Mouse (Mus musculus) MEL (cell line): ENCODE data around the gene Rnf152.

ENCODE experiments used
- CTCF ChIP-seq, 3 experiments: IDR thresholded peaks in 2 of 3; conservative IDR thresholded peaks in 1 of 3; 2 replicates each; pipeline ENCODE4 v1.5.1; 2011 to 2012; ENCODE audit warnings: low read length in 3 of 3, low read depth in 2 of 3, mild to moderate bottlenecking in 2 of 3, improper control_type of control experiment in 1 of 3, inconsistent platforms in 1 of 3, mixed read lengths in 1 of 3, moderate library complexity in 1 of 3; ENCODE audit not compliant: control insufficient read depth in 1 of 3, insufficient read depth in 1 of 3, poor library complexity in 1 of 3, severe bottlenecking in 1 of 3
- MEF2A ChIP-seq: IDR thresholded peaks from 2 replicates; pipeline ENCODE4 v1.6.1; 2014; ENCODE audit warnings: low read depth, mild to moderate bottlenecking, inconsistent platforms, low read length, improper control_type of control experiment; ENCODE audit not compliant: poor library complexity, insufficient replicate concordance, severe bottlenecking; ENCODE audit errors: extremely low read depth
- POLR2A ChIP-seq, 2 experiments: IDR thresholded peaks; 2 replicates each; pipeline ENCODE4 v1.6.1; 2011 to 2012; ENCODE audit warnings: low read length in 2 of 2, mild to moderate bottlenecking in 2 of 2, control low read depth in 1 of 2, improper control_type of control experiment in 1 of 2, low read depth in 1 of 2, moderate library complexity in 1 of 2; ENCODE audit not compliant: control insufficient read depth in 1 of 2, insufficient read depth in 1 of 2, poor library complexity in 1 of 2

GRCm38 (mm10) chr1:105274500-105275194 is 81.9 kb downstream of the Rnf152 start:
- TF ChIP-seq POLR2A (IDR thresholded peaks at IDR 0.05; ENCODE audit: control insufficient read depth in 1 of 2, insufficient read depth in 1 of 2, low read depth in 1 of 2, low read length in 2 of 2, poor library complexity in 1 of 2) = no peak
- no peak for TF ChIP-seq MEF2A
- TF ChIP-seq CTCF (IDR thresholded peaks at IDR 0.05 in 2 of 3, conservative IDR thresholded peaks at IDR 0.05 in 1 of 3; ENCODE audit: control insufficient read depth in 1 of 3, insufficient read depth in 1 of 3, low read depth in 2 of 3, low read length in 3 of 3, poor library complexity in 1 of 3, severe bottlenecking in 1 of 3) = no peak
